Mouse (Mus musculus): ENCODE results near the gene Sec14l2. TPM values are rescaled to one million over a fixed set of nuclear protein-coding genes. Genes with fewer than 3 reads are reported as not detected.
"Not testable (repeated sequence)": the region's sequence is repeated elsewhere in the genome, so short reads cannot be mapped to it uniquely, and the experiment has no call there.

Gene Sec14l2
- polyA plus RNA-seq, 1 experiment from 2014 or later = 0.93 TPM

DNA sequence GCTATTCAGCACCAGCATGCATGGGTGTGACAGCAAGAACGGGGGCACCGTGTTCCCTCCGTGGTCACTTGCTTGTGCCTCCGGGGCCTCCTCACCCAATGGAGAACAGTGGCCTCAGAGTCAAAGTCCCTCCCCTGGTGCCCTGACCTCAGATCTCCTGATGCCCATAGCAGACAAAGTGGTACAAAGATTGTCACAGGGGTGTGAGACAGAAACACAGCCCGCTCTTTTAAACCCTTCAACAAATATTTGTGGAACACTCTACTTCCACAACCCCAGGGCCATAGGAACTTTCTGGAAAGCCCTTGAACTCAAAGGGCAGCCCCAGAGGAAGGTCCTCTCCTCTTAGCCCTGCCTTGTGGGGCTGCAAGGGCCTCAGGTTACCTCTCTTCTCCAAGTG, 989 bp downstream of the Sec14l2 start:
- H3K9me3 ChIP-seq (replicated peaks; ENCODE audit: control insufficient read depth, low read length) = 0 out of 2 replicates have a peak, but pooled peaks cover 8% of the 10 kb centered on the region
- 72% methylated on average over 5 of the region's 5 CpGs for WGBS (ENCODE audit: insufficient replicate concordance)

DNA sequence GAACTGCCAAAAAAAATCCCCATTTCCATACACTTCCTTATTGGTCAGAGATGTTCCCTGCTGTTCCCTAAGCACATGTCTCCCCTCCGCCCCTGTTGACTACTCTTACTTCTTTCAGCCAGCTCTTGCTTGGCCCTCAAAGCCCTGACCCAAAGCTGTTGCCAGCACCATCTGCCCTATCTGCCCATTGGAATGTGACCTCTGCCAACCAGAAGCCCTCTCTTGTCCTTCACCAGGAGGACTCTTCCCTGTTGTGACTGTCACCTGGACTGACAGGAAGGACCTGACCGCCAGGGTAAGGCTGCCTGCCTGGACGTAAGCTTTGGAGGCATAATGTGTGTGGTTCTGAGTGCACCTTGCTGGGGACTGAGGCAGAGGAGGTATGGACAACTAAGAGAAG, 1.5 kb downstream of the Sec14l2 start:
- no peak overlapping the region for H3K27ac ChIP-seq (ENCODE audit: low read depth, low read length)
- H3K27me3 ChIP-seq (ENCODE audit: control insufficient read depth, insufficient read depth, low read length) = peaks cover 16% of the 10 kb centered on the region
- 0 out of 2 replicates have a peak, but pooled peaks cover 6% of the 10 kb centered on the region for H3K9me3 ChIP-seq (replicated peaks; ENCODE audit: control insufficient read depth, low read length)
- peaks cover 17% of the 10 kb centered on the region for H3K4me1 ChIP-seq (ENCODE audit: control insufficient read depth, insufficient read depth, low read length)
- no peak overlapping the region for H3K4me2 ChIP-seq
- no peak overlapping the region for H3K9ac ChIP-seq (ENCODE audit: low read depth, low read length)
- 72% methylated on average over 3 of the region's 3 CpGs for WGBS (ENCODE audit: insufficient replicate concordance)
- H3K36me3 ChIP-seq (ENCODE audit: control insufficient read depth, insufficient read depth, low read length) = no peaks in the 10 kb centered on the region
- no peak overlapping the region for H3K4me3 ChIP-seq (ENCODE audit: low read depth, low read length)
- no peak for ATAC-seq (replicated peaks; ENCODE audit: insufficient number of reproducible peaks, low FRiP score, low TSS enrichment)

More for the DNA sequence above, 989 bp downstream of the Sec14l2 start:
- no peak for ATAC-seq (replicated peaks; ENCODE audit: insufficient number of reproducible peaks, low FRiP score, low TSS enrichment)
- Histone ChIP-seq H3K4me1 (ENCODE audit: control insufficient read depth, insufficient read depth, low read length) (peaks cover 17% of the 10 kb centered on the region), H3K9ac (ENCODE audit: low read depth, low read length) (no peak overlapping the region), H3K27me3 (ENCODE audit: control insufficient read depth, insufficient read depth, low read length) (peaks cover 13% of the 10 kb centered on the region), H3K4me3 (ENCODE audit: low read depth, low read length) (no peak overlapping the region), H3K27ac (ENCODE audit: low read depth, low read length) (no peak overlapping the region), H3K36me3 (ENCODE audit: control insufficient read depth, insufficient read depth, low read length) (no peaks in the 10 kb centered on the region), H3K4me2 (no peak overlapping the region)

DNA sequence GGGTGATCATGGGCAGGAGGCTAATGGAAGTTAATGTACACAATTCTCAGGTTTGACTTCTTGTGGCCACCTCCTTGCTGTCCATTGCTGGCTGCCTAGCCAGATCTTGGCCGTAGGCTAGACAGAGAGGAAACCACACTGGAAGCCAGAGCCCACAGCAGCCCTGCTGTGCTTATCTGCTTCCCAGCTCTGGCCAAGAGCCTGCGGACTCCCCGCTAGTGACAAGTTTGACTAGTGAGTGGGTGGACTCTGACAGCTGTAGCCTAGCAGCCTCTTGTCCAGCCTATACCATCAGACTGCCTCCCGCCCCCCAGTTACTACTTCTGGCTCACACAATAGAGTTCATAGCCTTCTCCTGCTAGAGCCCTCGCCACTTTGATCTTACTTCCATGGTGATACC, 3.6 kb downstream of the Sec14l2 start:
- Histone ChIP-seq H3K4me1 (ENCODE audit: control insufficient read depth, insufficient read depth, low read length) (peaks cover 17% of the 10 kb centered on the region), H3K4me2 (no peak overlapping the region; the same call in 1 of the 2 replicates), H3K4me3 (ENCODE audit: low read depth, low read length) (no peak overlapping the region), H3K9me3 (replicated peaks; ENCODE audit: control insufficient read depth, low read length) (no peaks in the 10 kb centered on the region), H3K36me3 (ENCODE audit: control insufficient read depth, insufficient read depth, low read length) (no peaks in the 10 kb centered on the region), H3K27me3 (ENCODE audit: control insufficient read depth, insufficient read depth, low read length) (peaks cover 20% of the 10 kb centered on the region), H3K27ac (ENCODE audit: low read depth, low read length) (no peak overlapping the region), H3K9ac (ENCODE audit: low read depth, low read length) (no peak overlapping the region)
- no peak for ATAC-seq (replicated peaks; ENCODE audit: insufficient number of reproducible peaks, low FRiP score, low TSS enrichment)
- WGBS (ENCODE audit: insufficient replicate concordance) = 27% methylated on average over 5 of the region's 5 CpGs

DNA sequence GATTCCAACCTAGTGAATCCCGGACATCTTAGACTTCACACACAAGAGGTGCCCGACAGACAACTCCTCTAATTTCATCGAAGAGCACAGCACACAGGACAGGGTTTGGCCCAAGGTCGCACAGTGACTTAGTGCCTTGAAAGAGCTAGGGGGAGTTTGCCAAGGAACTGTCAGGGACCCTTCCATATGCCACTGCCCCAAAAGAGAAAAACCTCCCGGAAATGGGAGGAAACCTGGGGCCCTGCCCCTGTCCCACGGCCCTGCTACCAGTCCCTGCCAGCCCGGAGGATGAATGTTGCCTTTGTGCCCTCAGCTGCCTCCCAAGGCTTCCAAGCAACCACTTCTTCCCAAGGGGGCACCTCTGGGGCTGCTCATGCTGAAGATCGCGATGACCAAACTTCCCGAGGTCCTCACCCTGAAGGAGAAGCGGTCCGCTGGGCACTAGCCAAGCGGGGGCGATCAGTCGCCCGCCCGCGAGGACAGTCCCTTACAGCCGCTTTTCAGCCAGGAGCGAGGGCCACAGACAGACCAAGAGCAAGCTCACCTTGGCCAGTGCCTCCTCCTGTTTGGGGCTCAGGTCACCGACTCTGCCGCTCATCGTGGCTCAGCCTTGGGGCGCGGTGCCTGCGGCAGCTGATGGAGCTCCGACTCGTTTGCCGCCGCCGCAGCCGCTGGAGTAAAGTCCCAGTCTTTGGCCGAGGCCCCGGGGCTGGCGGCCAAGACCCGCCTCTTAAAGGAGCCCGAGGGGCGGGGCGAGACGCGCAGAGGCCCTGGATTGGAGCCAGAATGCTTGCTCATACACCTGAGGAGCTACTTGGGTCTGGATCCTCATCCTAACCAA, 4.9 kb downstream of the Sec14l2 start:
- Histone ChIP-seq H3K9ac (ENCODE audit: low read depth, low read length) (peak overlapping the region; percentile 68), H3K4me2 (peak overlapping the region; percentile 98), H3K27me3 (ENCODE audit: control insufficient read depth, insufficient read depth, low read length) (peaks cover 20% of the 10 kb centered on the region), H3K27ac (ENCODE audit: low read depth, low read length) (no peak overlapping the region), H3K9me3 (replicated peaks; ENCODE audit: control insufficient read depth, low read length) (no peaks in the 10 kb centered on the region), H3K4me3 (ENCODE audit: low read depth, low read length) (peak overlapping the region; percentile 56), H3K36me3 (ENCODE audit: control insufficient read depth, insufficient read depth, low read length) (no peaks in the 10 kb centered on the region), H3K4me1 (ENCODE audit: control insufficient read depth, insufficient read depth, low read length) (peaks cover 17% of the 10 kb centered on the region)
- 3% methylated on average over 41 of the region's 41 CpGs for WGBS (ENCODE audit: insufficient replicate concordance)
- no peak for ATAC-seq (replicated peaks; ENCODE audit: insufficient number of reproducible peaks, low FRiP score, low TSS enrichment)

DNA sequence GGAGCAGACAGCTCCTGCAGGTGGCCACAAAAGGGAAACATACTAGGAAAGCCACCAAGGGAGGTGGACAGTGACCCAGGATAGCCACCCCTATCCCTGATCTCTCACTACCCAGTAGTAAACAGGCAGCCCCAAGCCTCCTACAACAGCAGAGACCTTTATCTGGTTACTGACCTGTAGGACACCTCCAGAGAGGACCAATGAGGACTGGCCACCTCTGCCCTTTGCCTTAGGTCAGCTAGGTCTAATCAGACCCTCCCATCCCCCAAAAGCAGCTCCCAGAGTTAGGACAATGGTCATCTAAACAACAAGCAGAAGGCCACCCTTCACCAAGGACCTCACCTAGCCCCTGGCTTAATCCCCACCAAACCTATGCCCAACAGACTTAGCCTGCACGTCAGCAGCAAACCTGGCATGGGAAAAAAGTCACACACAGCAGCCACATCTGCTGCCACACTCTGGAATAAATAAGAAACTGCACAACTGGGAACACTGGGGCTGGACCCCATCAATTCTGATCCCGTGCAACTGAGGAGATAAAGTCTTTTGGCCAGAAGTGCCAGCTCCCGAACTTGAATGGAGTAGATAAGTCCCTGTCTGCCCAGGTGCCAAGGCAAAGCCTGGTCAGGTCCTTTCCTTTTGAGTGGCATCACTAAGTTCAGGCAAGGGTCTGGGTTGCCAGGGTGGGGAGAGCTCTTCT, 5.7 kb downstream of the Sec14l2 start:
- ATAC-seq (replicated peaks; ENCODE audit: insufficient number of reproducible peaks, low FRiP score, low TSS enrichment) = no peak
- Histone ChIP-seq H3K9me3 (replicated peaks; ENCODE audit: control insufficient read depth, low read length) (no peaks in the 10 kb centered on the region), H3K27me3 (ENCODE audit: control insufficient read depth, insufficient read depth, low read length) (peaks cover 20% of the 10 kb centered on the region), H3K9ac (ENCODE audit: low read depth, low read length) (no peak overlapping the region), H3K4me3 (ENCODE audit: low read depth, low read length) (peak overlapping the region; percentile 56), H3K27ac (ENCODE audit: low read depth, low read length) (no peak overlapping the region), H3K4me2 (peak overlapping the region; percentile 98), H3K36me3 (ENCODE audit: control insufficient read depth, insufficient read depth, low read length) (no peaks in the 10 kb centered on the region), H3K4me1 (ENCODE audit: control insufficient read depth, insufficient read depth, low read length) (peaks cover 17% of the 10 kb centered on the region)
- 34% methylated on average over 3 of the region's 3 CpGs for WGBS (ENCODE audit: insufficient replicate concordance)

DNA sequence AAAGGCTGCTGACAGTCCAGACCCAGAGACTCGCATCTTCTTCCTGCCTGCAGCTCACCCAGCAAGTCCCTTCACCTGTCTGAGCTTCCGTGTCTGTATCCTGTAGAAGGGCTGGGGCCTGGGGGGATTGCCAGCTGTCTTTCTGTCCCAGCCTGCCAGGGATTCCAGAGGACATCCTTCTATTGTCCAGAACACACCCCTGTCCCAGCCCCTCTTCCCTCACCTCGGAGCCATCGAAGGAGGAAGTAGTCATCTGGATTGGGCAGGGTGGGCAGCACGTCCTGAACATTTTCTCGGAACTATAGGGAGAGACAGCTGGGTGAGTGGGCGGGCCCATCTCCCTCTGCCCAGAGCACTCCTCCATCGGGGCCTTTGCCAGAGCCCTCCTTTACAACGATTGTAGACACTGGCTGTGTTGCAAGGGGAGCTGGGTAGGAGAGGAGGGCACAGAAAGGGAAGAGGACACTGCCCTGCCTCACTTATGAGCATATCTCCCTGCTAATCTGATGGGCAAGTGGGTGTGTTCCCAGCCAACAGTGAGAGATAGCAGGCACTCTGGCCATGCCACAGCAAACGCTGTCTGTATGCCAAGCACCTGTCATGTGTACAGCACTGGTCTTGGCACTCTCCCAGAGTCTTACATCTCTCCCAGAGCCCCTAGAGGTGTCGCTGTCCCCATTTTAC, 6.6 kb downstream of the Sec14l2 start:
- no peak overlapping the region for H3K9ac ChIP-seq (ENCODE audit: low read depth, low read length)
- no peak for ATAC-seq (replicated peaks; ENCODE audit: insufficient number of reproducible peaks, low FRiP score, low TSS enrichment)
- no peak overlapping the region for H3K27ac ChIP-seq (ENCODE audit: low read depth, low read length)
- H3K4me3 ChIP-seq (ENCODE audit: low read depth, low read length) = no peak overlapping the region
- WGBS (ENCODE audit: insufficient replicate concordance) = 52% methylated on average over 11 of the region's 11 CpGs
- no peaks in the 10 kb centered on the region for H3K9me3 ChIP-seq (replicated peaks; ENCODE audit: control insufficient read depth, low read length)
- no peaks in the 10 kb centered on the region for H3K36me3 ChIP-seq (ENCODE audit: control insufficient read depth, insufficient read depth, low read length)
- no peak overlapping the region for H3K4me2 ChIP-seq
- H3K27me3 ChIP-seq (ENCODE audit: control insufficient read depth, insufficient read depth, low read length) = peaks cover 20% of the 10 kb centered on the region
- peaks cover 17% of the 10 kb centered on the region for H3K4me1 ChIP-seq (ENCODE audit: control insufficient read depth, insufficient read depth, low read length)

DNA sequence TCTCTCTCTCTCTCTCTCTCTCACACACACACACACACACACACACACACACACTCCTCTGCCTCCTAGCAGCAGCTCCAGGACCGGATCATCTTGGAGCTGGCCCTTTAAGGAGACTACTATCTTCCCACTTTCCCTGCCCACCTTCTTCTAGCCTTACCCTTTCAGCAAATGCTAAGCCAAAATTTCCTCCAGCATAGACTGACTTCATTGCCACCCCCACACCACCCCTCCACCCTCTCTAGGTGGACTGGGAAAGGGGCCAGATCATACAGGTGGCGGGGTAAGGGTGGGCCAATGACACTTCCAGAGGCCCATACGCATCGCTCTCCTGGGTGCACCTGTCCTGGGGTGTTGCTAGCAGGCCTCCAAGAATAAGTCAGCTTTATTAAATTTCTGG, 7.8 kb downstream of the Sec14l2 start:
- 85% methylated on average over 4 of the region's 4 CpGs for WGBS (ENCODE audit: insufficient replicate concordance)
- Histone ChIP-seq H3K27me3 (ENCODE audit: control insufficient read depth, insufficient read depth, low read length) (peaks cover 17% of the 10 kb centered on the region), H3K4me2 (no peak overlapping the region), H3K4me3 (ENCODE audit: low read depth, low read length) (no peak overlapping the region), H3K9ac (ENCODE audit: low read depth, low read length) (no peak overlapping the region), H3K9me3 (replicated peaks; ENCODE audit: control insufficient read depth, low read length) (no peaks in the 10 kb centered on the region), H3K36me3 (ENCODE audit: control insufficient read depth, insufficient read depth, low read length) (no peaks in the 10 kb centered on the region), H3K27ac (ENCODE audit: low read depth, low read length) (no peak overlapping the region), H3K4me1 (ENCODE audit: control insufficient read depth, insufficient read depth, low read length) (peaks cover 17% of the 10 kb centered on the region)
- no peak for ATAC-seq (replicated peaks; ENCODE audit: insufficient number of reproducible peaks, low FRiP score, low TSS enrichment)

DNA sequence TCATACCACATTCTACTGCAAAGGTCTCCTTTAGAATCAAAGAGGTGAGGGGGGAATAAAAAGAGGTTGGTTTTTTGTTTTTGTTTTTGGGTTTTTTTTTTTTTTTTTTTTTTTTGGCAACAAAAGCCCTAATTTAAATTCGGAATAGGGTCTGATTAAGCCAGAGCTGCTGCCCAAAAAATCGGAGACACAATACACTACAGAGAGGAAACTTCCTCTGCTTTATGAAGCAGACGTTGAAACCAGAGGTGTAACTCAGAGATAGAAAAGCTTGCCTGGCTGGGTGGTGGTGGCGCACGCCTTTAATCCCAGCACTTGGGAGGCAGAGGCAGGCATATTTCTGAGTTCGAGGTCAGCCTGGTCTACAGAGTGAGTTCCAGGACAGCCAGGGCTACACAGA, 8.7 kb downstream of the Sec14l2 start:
- 78% methylated on average over 6 of the region's 6 CpGs for WGBS (ENCODE audit: insufficient replicate concordance)
- H3K27ac ChIP-seq (ENCODE audit: low read depth, low read length); H3K9ac ChIP-seq (ENCODE audit: low read depth, low read length); H3K9me3 ChIP-seq (replicated peaks; ENCODE audit: control insufficient read depth, low read length); ATAC-seq (replicated peaks; ENCODE audit: insufficient number of reproducible peaks, low FRiP score, low TSS enrichment); H3K4me2 ChIP-seq; H3K36me3 ChIP-seq (ENCODE audit: control insufficient read depth, insufficient read depth, low read length); H3K4me3 ChIP-seq (ENCODE audit: low read depth, low read length): not testable (repeated sequence)
- Histone ChIP-seq H3K27me3 (ENCODE audit: control insufficient read depth, insufficient read depth, low read length) (peaks cover 17% of the 10 kb centered on the region), H3K4me1 (ENCODE audit: control insufficient read depth, insufficient read depth, low read length) (peaks cover 12% of the 10 kb centered on the region)

Measured in heart, embryonic 11.5 days (tissue).